Mouse (Mus musculus) C2C12 (cell line): Measurements from ENCODE around the gene Sppl2c.

Experiments
- CTCF ChIP-seq: IDR thresholded peaks from one replicate; pipeline ENCODE4 v1.5.1; 2011; ENCODE audit not compliant: control insufficient read depth, insufficient read depth, insufficient read length
- MAX ChIP-seq: IDR thresholded peaks from one replicate; pipeline ENCODE4 v1.6.1; 2011; ENCODE audit warnings: mild to moderate bottlenecking, control low read depth
- MYOG ChIP-seq: IDR thresholded peaks from one replicate; pipeline ENCODE4 v1.6.1; 2011; ENCODE audit not compliant: control insufficient read depth, insufficient read length; ENCODE audit errors: extremely low read depth
- USF1 ChIP-seq: IDR thresholded peaks from one replicate; pipeline ENCODE4 v1.6.1; 2011; ENCODE audit warnings: low read depth, mild to moderate bottlenecking, control low read depth, moderate library complexity

GRCm38 (mm10) chr11:104138976-104139375 is 47.2 kb upstream of the Sppl2c start:
- TF ChIP-seq CTCF: no peak
- TF ChIP-seq MYOG: no peak
- no peak for TF ChIP-seq MAX
- TF ChIP-seq USF1: no peak
